26 mouse cellular contexts compared by ENCODE assay signal in genomic region chr8:121818226-121818625, GRCm38 (mm10). TPM values are rescaled to one million over a fixed set of nuclear protein-coding genes. Genes with fewer than 3 reads are reported as not detected.
DNase-seq lines count a peak whose midpoint lies in the region; ATAC-seq and TF ChIP-seq lines count a peak whose summit lies in the region.
"Had no signal": no experiment of that assay in that cellular context is flagged by ENCODE, and none has a peak within 500 bp of the region (broad histone marks: within the 10 kb centered on the region; RNA-seq: fewer than 3 reads in every experiment).

No protein-coding gene starts in this region.

- H3K36me3 ChIP-seq in liver, postnatal 0 days (replicated peaks; ENCODE audit: insufficient read depth, low read length) = peaks cover 28% of the 10 kb centered on the region

- DNase-seq in frontal cortex, postnatal 10 days (ENCODE audit: low spot score in 2 of 2) = no peak
- DNase-seq in liver, postnatal 0 days = no peak
- DNase-seq in liver = no peak
- peak; percentile 74 for DNase-seq in MN1 (ENCODE audit: low spot score)
- DNase-seq in testis, postnatal 14 days (ENCODE audit: low spot score) = no peak
- no peak for DNase-seq in gastrocnemius, adult 8-10 months (ENCODE audit: low spot score in 2 of 2)
- DNase-seq: adrenal gland, postnatal 25 days; embryo, embryonic 11 days; gastrocnemius, postnatal 10 days; kidney, adult 18-20 months; kidney, postnatal 4 days; lung, adult 18-20 months; lung, postnatal 10 days; midbrain, embryonic 14.5 days; retina, postnatal 1 day; right cerebral cortex, postnatal 25 days; spleen, adult 18-20 months; thymus, postnatal 36 days had no signal

- no peaks in the 10 kb centered on the region for H3K9me3 ChIP-seq in liver, postnatal 0 days (ENCODE audit: low read length)
- H3K9me3 ChIP-seq: embryonic facial prominence, embryonic 13.5 days; forebrain, embryonic 13.5 days; limb, embryonic 13.5 days; neural tube, embryonic 13.5 days had no signal

- H3K4me1 ChIP-seq in liver, postnatal 0 days (ENCODE audit: insufficient read depth) = no peaks in the 10 kb centered on the region
- H3K4me1 ChIP-seq: embryonic facial prominence, embryonic 13.5 days; forebrain, embryonic 13.5 days; limb, embryonic 13.5 days; neural tube, embryonic 13.5 days had no signal

- no peak overlapping the region for H3K27ac ChIP-seq in liver, postnatal 0 days (ENCODE audit: low read depth)
- H3K27ac ChIP-seq: embryonic facial prominence, embryonic 13.5 days; forebrain, embryonic 13.5 days; limb, embryonic 13.5 days; neural tube, embryonic 13.5 days had no signal

- 75% methylated on average over 7 of the region's 7 CpGs for WGBS in liver, postnatal 0 days (ENCODE audit: insufficient replicate concordance)

- peak; percentile 81 for ATAC-seq in frontal cortex, adult (ENCODE audit: low TSS enrichment)
- no peak for ATAC-seq in liver, postnatal 0 days
- ATAC-seq in megakaryocyte-erythroid progenitor cell, adult 5-6 weeks (replicated peaks; ENCODE audit: low FRiP score, low TSS enrichment, poor library complexity, severe bottlenecking) = 0 out of 2 replicates have a peak, but pooled peaks have one; percentile 22
- ATAC-seq: forebrain, embryonic 13.5 days had no signal

- no peak overlapping the region for H3K4me2 ChIP-seq in liver, postnatal 0 days (ENCODE audit: low read depth, low read length)
- H3K4me2 ChIP-seq: embryonic facial prominence, embryonic 13.5 days; forebrain, embryonic 13.5 days; heart, embryonic 11.5 days; limb, embryonic 13.5 days; neural tube, embryonic 13.5 days had no signal

- no peaks in the 10 kb centered on the region for H3K27me3 ChIP-seq in liver, postnatal 0 days (ENCODE audit: insufficient read depth, low read length)
- H3K27me3 ChIP-seq: embryonic facial prominence, embryonic 13.5 days; forebrain, embryonic 13.5 days; limb, embryonic 13.5 days; neural tube, embryonic 13.5 days had no signal

- no peak overlapping the region for H3K4me3 ChIP-seq in liver, postnatal 0 days (ENCODE audit: low read depth, low read length)
- H3K4me3 ChIP-seq: embryonic facial prominence, embryonic 13.5 days; forebrain, embryonic 13.5 days; limb, embryonic 13.5 days; myocyte; neural tube, embryonic 13.5 days had no signal

- H3K9ac ChIP-seq in liver, postnatal 0 days (replicated peaks) = no peak overlapping the region
- H3K9ac ChIP-seq: forebrain, embryonic 13.5 days; limb, embryonic 13.5 days; neural tube, embryonic 13.5 days had no signal

- TF ChIP-seq CTCF in liver, postnatal 0 days (IDR thresholded peaks at IDR 0.05; ENCODE audit: low read depth) = 0 out of 2 replicates have a peak, but pooled peaks have one; percentile 19

- TF ChIP-seq EP300 in liver, postnatal 0 days (IDR thresholded peaks at IDR 0.05; ENCODE audit: low read depth) = no peak

RNA-seq across cellular contexts. Expression of gene Klhdc4, which starts 11.1 kb away (rescaled TPM):
- polyA plus RNA-seq in liver, postnatal 0 days (2015; fragmentation: Nextera tagmentation; extraction: Ambion mirVana) = 8.2 and 8.7 TPM in 2 replicates
- 45.6 and 50.3 TPM in 2 replicates for total RNA-seq in megakaryocyte-erythroid progenitor cell, adult 5-6 weeks (2014; fragmentation: Nextera tagmentation)
- 36.1 and 42.6 TPM in 2 replicates for total RNA-seq in megakaryocyte-erythroid progenitor cell, adult 5-6 weeks (2017)
- total RNA-seq in gastrocnemius, adult 8-10 months (2022) = 10 to 100 TPM in 3 of 4 experiments, 1 to 10 TPM in 1; 9.9 to 12.4 (median 11.0) TPM
